In genomic region chr4:46307341-46307740, GRCm38 (mm10) we compare ENCODE assay signal across 10 mouse cellular contexts. TPM values are rescaled to one million over a fixed set of nuclear protein-coding genes. Genes with fewer than 3 reads are reported as not detected.
DNase-seq lines count a peak whose midpoint lies in the region; ATAC-seq lines count a peak whose summit lies in the region.
"Had no signal": no experiment of that assay in that cellular context is flagged by ENCODE, and none has a peak within 500 bp of the region (broad histone marks: within the 10 kb centered on the region; RNA-seq: fewer than 3 reads in every experiment).

No protein-coding gene starts in this region.

- no peak overlapping the region for H3K4me2 ChIP-seq in midbrain, embryonic 14.5 days (ENCODE audit: low read length)
- no peak overlapping the region for H3K4me2 ChIP-seq in midbrain, embryonic 13.5 days (replicated peaks)
- H3K4me2 ChIP-seq in hindbrain, embryonic 12.5 days (replicated peaks) = no peak overlapping the region

- ATAC-seq in midbrain, embryonic 14.5 days (ENCODE audit: low FRiP score, low TSS enrichment) = no peak
- no peak for ATAC-seq in midbrain, embryonic 13.5 days
- no peak for ATAC-seq in hindbrain, embryonic 12.5 days (ENCODE audit: low FRiP score)

- no peak overlapping the region for H3K9ac ChIP-seq in midbrain, embryonic 14.5 days (replicated peaks; ENCODE audit: low read length)
- no peak overlapping the region for H3K9ac ChIP-seq in midbrain, embryonic 13.5 days (replicated peaks)
- H3K9ac ChIP-seq in hindbrain, embryonic 12.5 days = no peak overlapping the region

- H3K36me3 ChIP-seq in midbrain, embryonic 14.5 days (ENCODE audit: control insufficient read depth, insufficient read depth, low read length) = no peaks in the 10 kb centered on the region
- H3K36me3 ChIP-seq in midbrain, embryonic 13.5 days = no peaks in the 10 kb centered on the region
- no peaks in the 10 kb centered on the region for H3K36me3 ChIP-seq in hindbrain, embryonic 12.5 days

- peaks cover 9% of the 10 kb centered on the region for H3K4me1 ChIP-seq in midbrain, embryonic 14.5 days (ENCODE audit: control insufficient read depth, insufficient read depth, low read length)
- H3K4me1 ChIP-seq in midbrain, embryonic 13.5 days (replicated peaks) = peaks cover 12% of the 10 kb centered on the region; the same call in 1 of the 2 replicates
- H3K4me1 ChIP-seq in hindbrain, embryonic 12.5 days = peaks cover 5% of the 10 kb centered on the region; the same call in 1 of the 2 replicates

- peak; percentile 8 for DNase-seq in midbrain, embryonic 14.5 days
- DNase-seq in cerebellum, postnatal 25 days = peak; percentile 94 to 96
- DNase-seq in heart, postnatal 4 days = peak; percentile 89
- peak; percentile 53 to 85 for DNase-seq in left cerebral cortex, postnatal 25 days (ENCODE audit: low spot score in 2 of 2)
- DNase-seq in right cerebral cortex, postnatal 4 days = peak; percentile 31
- DNase-seq in neural tube, embryonic 10.5 days (ENCODE audit: extremely low spot score, low spot score) = no peak

- intact Hi-C loops in left cerebral cortex, postnatal 25 days (cut with DNase I) = no loop called here

- no peak overlapping the region for H3K4me3 ChIP-seq in midbrain, embryonic 14.5 days (replicated peaks; ENCODE audit: low read depth, low read length)
- H3K4me3 ChIP-seq in midbrain, embryonic 13.5 days (replicated peaks) = no peak overlapping the region
- H3K4me3 ChIP-seq in hindbrain, embryonic 12.5 days = no peak overlapping the region

- no peaks in the 10 kb centered on the region for H3K9me3 ChIP-seq in midbrain, embryonic 14.5 days (ENCODE audit: control insufficient read depth, low read length)
- H3K9me3 ChIP-seq in midbrain, embryonic 13.5 days = no peaks in the 10 kb centered on the region
- no peaks in the 10 kb centered on the region for H3K9me3 ChIP-seq in hindbrain, embryonic 12.5 days (replicated peaks)

- peaks cover 4% of the 10 kb centered on the region; the same call in 1 of the 2 replicates for H3K27me3 ChIP-seq in midbrain, embryonic 14.5 days (ENCODE audit: control insufficient read depth, insufficient read depth, low read length)
- H3K27me3 ChIP-seq in midbrain, embryonic 13.5 days = peaks cover 18% of the 10 kb centered on the region
- peaks cover 30% of the 10 kb centered on the region for H3K27me3 ChIP-seq in hindbrain, embryonic 12.5 days

- no peak overlapping the region for H3K27ac ChIP-seq in midbrain, embryonic 14.5 days (replicated peaks; ENCODE audit: low read depth, low read length)
- H3K27ac ChIP-seq in midbrain, embryonic 13.5 days = no peak overlapping the region
- H3K27ac ChIP-seq in hindbrain, embryonic 12.5 days = no peak overlapping the region

- 77% methylated on average over 9 of the region's 9 CpGs for WGBS in midbrain, embryonic 14.5 days
- WGBS in midbrain, embryonic 13.5 days = 72% methylated on average over 9 of the region's 9 CpGs
- WGBS in hindbrain, embryonic 12.5 days = 73% methylated on average over 9 of the region's 9 CpGs

RNA-seq across cellular contexts. Expression of gene Foxe1, which starts 36.1 kb away (rescaled TPM):
- polyA plus RNA-seq in midbrain, embryonic 14.5 days (2014; fragmentation: Nextera tagmentation; extraction: Ambion mirVana) = not detected in 2 replicates
- not detected in 2 replicates for polyA plus RNA-seq in midbrain, embryonic 13.5 days (2015; fragmentation: Nextera tagmentation; extraction: Ambion mirVana)
- under 1 TPM in 1 of 2 experiments, not detected in 1; 0.14 TPM for total RNA-seq in heart, postnatal 4 days (2021)
- total RNA-seq in left cerebral cortex, postnatal 25 days (2021) = not detected
- polyA plus RNA-seq in hindbrain, embryonic 12.5 days (2016; fragmentation: Nextera tagmentation; extraction: Ambion mirVana) = 0.09 TPM in 1 of 2 replicates, not detected in the other
- polyA plus RNA-seq: gonadal fat pad, adult 2 months; neural tube, embryonic 11.5 days had no signal
